Comparison of ENCODE assay signal across 8 mouse cellular contexts in the genomic region with DNA sequence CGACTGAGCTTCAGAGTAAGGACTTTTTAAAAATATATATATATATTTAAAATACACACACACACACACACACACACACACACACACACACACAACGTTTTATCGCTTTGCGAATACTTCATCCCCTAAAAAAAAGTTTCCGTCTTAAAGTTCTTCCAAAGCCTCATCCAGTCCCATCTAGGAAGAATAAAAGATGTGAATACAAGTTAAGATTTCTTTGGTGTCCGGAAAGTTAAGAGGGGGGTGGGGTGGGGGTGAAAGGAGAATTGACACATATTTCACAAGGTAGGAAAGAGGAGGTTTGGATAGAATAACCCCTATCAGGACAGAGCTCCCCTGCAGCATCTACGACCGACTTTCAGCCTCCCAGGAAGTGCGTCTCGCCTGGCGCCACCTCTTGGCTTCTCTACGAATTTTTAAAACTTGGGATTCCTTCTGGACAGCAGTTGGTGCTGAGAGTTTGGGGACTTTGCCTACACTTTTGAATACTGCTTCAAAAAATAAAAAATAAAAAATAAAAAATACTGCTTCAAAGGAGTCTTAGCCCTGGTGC. TPM values are rescaled to one million over a fixed set of nuclear protein-coding genes. Genes with fewer than 3 reads are reported as not detected.
DNase-seq lines count a peak whose midpoint lies in the region; ATAC-seq lines count a peak whose summit lies in the region.

No protein-coding gene starts in this region.

- no peaks in the 10 kb centered on the region for H3K36me3 ChIP-seq in forebrain, embryonic 12.5 days (replicated peaks)
- H3K36me3 ChIP-seq in liver, embryonic 15.5 days (replicated peaks): no peaks in the 10 kb centered on the region

- H3K4me3 ChIP-seq in forebrain, embryonic 12.5 days (replicated peaks): peak overlapping the region; percentile 36
- peak overlapping the region; percentile 33 for H3K4me3 ChIP-seq in liver, embryonic 15.5 days (replicated peaks)

- WGBS in forebrain, embryonic 12.5 days: under 1% methylated on average over 12 of the region's 12 CpGs
- 1% methylated on average over 12 of the region's 12 CpGs for WGBS in liver, embryonic 15.5 days (ENCODE audit: insufficient replicate concordance)

- peak overlapping the region; percentile 77 for H3K4me2 ChIP-seq in forebrain, embryonic 12.5 days
- H3K4me2 ChIP-seq in liver, embryonic 15.5 days: peak overlapping the region; percentile 66

- H3K9me3 ChIP-seq in forebrain, embryonic 12.5 days: no peaks in the 10 kb centered on the region
- H3K9me3 ChIP-seq in liver, embryonic 15.5 days (replicated peaks): no peaks in the 10 kb centered on the region

- peak; percentile 61 for DNase-seq in ovary, postnatal 36 days (ENCODE audit: low spot score)
- no peak for DNase-seq in ovary, postnatal 10 days (ENCODE audit: low spot score)
- DNase-seq in T-cell, adult 2 months (ENCODE audit: low spot score): peak; percentile 38
- peak; percentile 58 for DNase-seq in neural tube, embryonic 10.5 days (ENCODE audit: extremely low spot score, low spot score)
- DNase-seq in yolk sac, embryonic 10.5 days (ENCODE audit: low spot score): no peak

- H3K4me1 ChIP-seq in forebrain, embryonic 12.5 days: peaks cover 43% of the 10 kb centered on the region
- peaks cover 27% of the 10 kb centered on the region for H3K4me1 ChIP-seq in liver, embryonic 15.5 days (replicated peaks)

- H3K27me3 ChIP-seq in forebrain, embryonic 12.5 days: peaks cover 10% of the 10 kb centered on the region; the same call in 1 of the 2 replicates
- peaks cover 88% of the 10 kb centered on the region for H3K27me3 ChIP-seq in liver, embryonic 15.5 days

- H3K27ac ChIP-seq in forebrain, embryonic 12.5 days: no peak overlapping the region
- H3K27ac ChIP-seq in liver, embryonic 15.5 days (replicated peaks): no peak overlapping the region

- ATAC-seq in forebrain, embryonic 12.5 days (ENCODE audit: low FRiP score): peak; percentile 32; the same call in 1 of the 2 replicates
- peak; percentile 39 for ATAC-seq in inflammation-experienced regulatory T-cells, adult 6 months
- no peak for ATAC-seq in liver, embryonic 15.5 days (ENCODE audit: insufficient read depth)

- H3K9ac ChIP-seq in forebrain, embryonic 12.5 days: peak overlapping the region; percentile 53; the same call in 1 of the 2 replicates
- H3K9ac ChIP-seq in liver, embryonic 15.5 days: no peak overlapping the region

RNA-seq across cellular contexts. Expression of gene Car14, which starts 1.5 kb away (rescaled TPM):
- polyA plus RNA-seq in forebrain, embryonic 12.5 days (2016; fragmentation: Nextera tagmentation; extraction: Ambion mirVana): 26.3 and 32.1 TPM in 2 replicates
- polyA plus RNA-seq in inflammation-experienced regulatory T-cells, adult 6 months (2017; shearing (Covaris generic)): not detected
- 11.8 and 15.6 TPM in 2 replicates for polyA plus RNA-seq in liver, embryonic 15.5 days (2015; fragmentation: Nextera tagmentation; extraction: Ambion mirVana)

RNA-seq across cellular contexts. Expression of gene Aph1a, which starts 12.2 kb away (rescaled TPM):
- polyA plus RNA-seq in forebrain, embryonic 12.5 days (2016; fragmentation: Nextera tagmentation; extraction: Ambion mirVana): 32.2 and 37.5 TPM in 2 replicates
- 10 to 100 TPM; 17.9 to 46.2 (median 27.0) TPM for polyA plus RNA-seq in inflammation-experienced regulatory T-cells, adult 6 months (2017; shearing (Covaris generic))
- 11.8 and 13.3 TPM in 2 replicates for polyA plus RNA-seq in liver, embryonic 15.5 days (2015; fragmentation: Nextera tagmentation; extraction: Ambion mirVana)

RNA-seq across cellular contexts. Expression of gene BC028528, which starts 14.2 kb away (rescaled TPM):
- 8.4 and 10.1 TPM in 2 replicates for polyA plus RNA-seq in forebrain, embryonic 12.5 days (2016; fragmentation: Nextera tagmentation; extraction: Ambion mirVana)
- polyA plus RNA-seq in inflammation-experienced regulatory T-cells, adult 6 months (2017; shearing (Covaris generic)): 1 to 10 TPM in 1 of 3 experiments, under 1 TPM in 1, not detected in 1; 0.83 to 1.5 TPM
- 6.6 and 7.0 TPM in 2 replicates for polyA plus RNA-seq in liver, embryonic 15.5 days (2015; fragmentation: Nextera tagmentation; extraction: Ambion mirVana)

RNA-seq across cellular contexts. Expression of gene Anp32e, which starts 23.0 kb away (rescaled TPM):
- polyA plus RNA-seq in forebrain, embryonic 12.5 days (2016; fragmentation: Nextera tagmentation; extraction: Ambion mirVana): 405 and 446 TPM in 2 replicates
- 100 to 1,000 TPM; 164 to 282 (median 210) TPM for polyA plus RNA-seq in inflammation-experienced regulatory T-cells, adult 6 months (2017; shearing (Covaris generic))
- 117 and 129 TPM in 2 replicates for polyA plus RNA-seq in liver, embryonic 15.5 days (2015; fragmentation: Nextera tagmentation; extraction: Ambion mirVana)

RNA-seq across cellular contexts. Expression of gene Ciart, which starts 24.0 kb away (rescaled TPM):
- polyA plus RNA-seq in forebrain, embryonic 12.5 days (2016; fragmentation: Nextera tagmentation; extraction: Ambion mirVana): 4.1 and 4.9 TPM in 2 replicates
- polyA plus RNA-seq in inflammation-experienced regulatory T-cells, adult 6 months (2017; shearing (Covaris generic)): 10 to 100 TPM in 1 of 3 experiments, 1 to 10 TPM in 2; 2.3 to 11.8 (median 6.6) TPM
- 1.2 and 1.4 TPM in 2 replicates for polyA plus RNA-seq in liver, embryonic 15.5 days (2015; fragmentation: Nextera tagmentation; extraction: Ambion mirVana)

Comparison
In these comparisons a context has a peak if more than half of its experiments do, and no peak if none do; other contexts are left out.
1. DNase-seq: peak in ovary, postnatal 36 days (single experiment), T-cell, adult 2 months (single experiment) and neural tube, embryonic 10.5 days (single experiment); none in ovary, postnatal 10 days (single experiment) and yolk sac, embryonic 10.5 days (single experiment).